Mouse (Mus musculus) limb, embryonic 11.5 days (tissue): ENCODE data around the gene Anks1. TPM values are rescaled to one million over a fixed set of nuclear protein-coding genes. Genes with fewer than 3 reads are reported as not detected.

Source experiments
- ATAC-seq: fragments of 200-750 bp; cut with Nextera tagmentation; 2 replicates; pipeline ENCODE4 v1.8.0; 2017; ENCODE audit warnings: low read depth; ENCODE audit not compliant: insufficient number of reproducible peaks, low FRiP score, low TSS enrichment
- DNase-seq: peaks from one replicate; pipeline ENCODE4 v3.0.0-alpha.2; 2015; ENCODE audit warnings: low spot score
- H3K27ac ChIP-seq: fragments of 300-500 bp; sonication (generic); replicated peaks from 2 replicates; pipeline ENCODE4 v1.5.1; 2014; ENCODE audit warnings: low read depth, mild to moderate bottlenecking, low read length
- H3K27me3 ChIP-seq: fragments of 300-500 bp; sonication (generic); 2 replicates; pipeline ENCODE4 v1.6.1; 2014; ENCODE audit warnings: mild to moderate bottlenecking, low read length, mixed read lengths; ENCODE audit not compliant: control insufficient read depth, insufficient read depth
- H3K36me3 ChIP-seq: fragments of 300-500 bp; sonication (generic); 2 replicates; pipeline ENCODE4 v1.6.1; 2014; ENCODE audit warnings: mild to moderate bottlenecking, low read length, moderate library complexity, mixed read lengths; ENCODE audit not compliant: control insufficient read depth, insufficient read depth
- H3K4me1 ChIP-seq: fragments of 300-500 bp; sonication (generic); 2 replicates; pipeline ENCODE4 v1.6.1; 2014; ENCODE audit warnings: low read length, mixed read lengths; ENCODE audit not compliant: control insufficient read depth, insufficient read depth
- H3K4me2 ChIP-seq: fragments of 300-500 bp; sonication (generic); 2 replicates; pipeline ENCODE4 v1.6.1; 2014; ENCODE audit warnings: low read depth, mild to moderate bottlenecking, moderate library complexity; ENCODE audit not compliant: severe bottlenecking
- H3K4me3 ChIP-seq: fragments of 300-500 bp; sonication (generic); 2 replicates; pipeline ENCODE4 v1.5.1; 2014; ENCODE audit warnings: low read depth, low read length
- H3K9ac ChIP-seq: fragments of 300-500 bp; sonication (generic); 2 replicates; pipeline ENCODE4 v1.6.1; 2014; ENCODE audit warnings: mild to moderate bottlenecking, low read length
- H3K9me3 ChIP-seq: fragments of 300-500 bp; sonication (generic); 2 replicates; pipeline ENCODE4 v1.6.1; 2016; ENCODE audit warnings: low read length; ENCODE audit not compliant: control insufficient read depth
- WGBS: fragments of 180-500 bp; shearing (Covaris S2); extraction: QIAGEN DNeasy Blood & Tissue Kit; methylation state at CpG from one replicate; pipeline ENCODE4 v1.1.7; 2014; 5-methylcytosine and 5-hydroxymethylcytosine counted together
- polyA plus RNA-seq: library from polyadenylated mRNA; unstranded; fragments of >200 nt; fragmentation: Nextera tagmentation; extraction: Ambion mirVana; gene quantifications from 2 replicates; pipeline ENCODE4 v1.2.1, GENCODE M21; 2014

The Anks1 gene
- polyA plus RNA-seq, 1 experiment from 2014 or later, result 12.1 TPM

DNA sequence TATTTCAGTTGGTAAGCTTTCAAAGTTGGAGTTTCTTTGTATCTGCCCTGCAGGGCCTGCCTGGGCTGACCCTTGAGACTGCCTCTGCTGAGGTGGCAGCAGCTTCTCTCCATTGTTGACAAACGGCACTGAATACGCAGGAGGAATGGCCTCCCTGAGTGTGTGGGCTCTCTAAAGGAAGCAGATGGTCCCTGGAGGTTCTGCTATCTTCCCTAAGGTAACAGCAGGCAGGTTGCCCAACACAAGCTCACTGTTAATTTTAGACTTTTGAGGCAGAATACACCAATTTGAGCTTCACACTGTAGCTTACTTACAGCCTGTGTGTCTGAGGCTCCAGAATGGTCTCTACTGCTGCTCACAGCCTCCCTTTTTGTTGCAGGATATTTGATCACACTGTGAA is 163.6 kb downstream of the Anks1 start:
- no peak for DNase-seq
- Histone ChIP-seq H3K27ac (no peak overlapping the region), H3K4me3 (no peak overlapping the region), H3K27me3 (no peaks in the 10 kb centered on the region), H3K4me2 (no peak overlapping the region), H3K4me1 (no peaks in the 10 kb centered on the region), H3K9me3 (no peaks in the 10 kb centered on the region), H3K9ac (no peak overlapping the region), H3K36me3 (no peaks in the 10 kb centered on the region)
- ATAC-seq, result no peak
- 78% methylated on average over 2 of the region's 2 CpGs for WGBS

DNA sequence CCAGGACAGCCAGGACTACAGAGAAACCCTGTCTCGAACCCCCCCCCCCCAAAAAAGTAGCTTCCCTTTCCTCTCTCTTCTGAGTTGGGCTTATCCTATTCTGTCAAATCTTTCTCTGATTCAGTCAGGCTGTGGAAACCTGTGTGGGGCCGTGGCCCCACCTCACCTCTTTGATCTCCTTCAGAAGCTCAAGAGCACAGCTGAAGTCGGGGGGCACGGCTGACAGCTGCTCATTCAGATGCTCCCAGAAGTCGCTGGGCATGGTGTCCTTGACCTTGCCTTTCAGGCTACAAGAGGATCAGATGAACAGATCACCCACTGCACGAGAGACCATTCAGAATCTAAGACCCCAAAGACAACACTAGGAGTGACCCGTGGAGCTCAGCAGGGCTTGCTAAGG is 165.4 kb downstream of the Anks1 start:
- Histone ChIP-seq H3K9ac (no peak overlapping the region), H3K4me2 (no peak overlapping the region), H3K27ac (no peak overlapping the region), H3K27me3 (no peaks in the 10 kb centered on the region), H3K36me3 (no peaks in the 10 kb centered on the region), H3K4me1 (no peaks in the 10 kb centered on the region), H3K4me3 (no peak overlapping the region), H3K9me3 (no peaks in the 10 kb centered on the region)
- 74% methylated on average over 7 of the region's 7 CpGs for WGBS
- DNase-seq, result no peak
- no peak for ATAC-seq

DNA sequence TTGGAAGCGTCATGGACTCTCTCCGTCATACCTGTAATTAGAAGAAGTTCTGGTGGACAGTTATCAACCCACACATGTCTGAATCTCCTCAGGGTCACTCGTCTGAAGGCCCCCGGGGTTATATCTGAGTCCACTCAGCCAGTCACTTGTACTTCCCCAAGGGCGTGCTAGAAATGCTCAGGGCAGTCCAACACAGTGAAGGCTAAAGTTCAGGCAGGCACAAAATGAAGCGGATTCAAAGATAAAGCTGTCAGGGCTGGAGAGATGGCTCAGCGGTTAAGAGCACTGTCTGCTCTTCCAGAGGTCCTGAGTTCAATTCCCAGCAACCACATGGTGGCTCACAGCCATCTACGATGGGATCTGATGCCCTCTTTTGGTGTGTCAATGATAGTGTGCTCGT is 168.9 kb downstream of the Anks1 start:
- WGBS, result 80% methylated on average over 9 of the region's 9 CpGs
- Histone ChIP-seq H3K4me3 (no peak overlapping the region), H3K4me1 (0 out of 2 replicates have a peak, but pooled peaks cover 2% of the 10 kb centered on the region), H3K27me3 (no peaks in the 10 kb centered on the region), H3K9me3 (no peaks in the 10 kb centered on the region), H3K9ac (no peak overlapping the region), H3K4me2 (no peak overlapping the region), H3K36me3 (no peaks in the 10 kb centered on the region), H3K27ac (no peak overlapping the region)
- no peak for DNase-seq
- no peak for ATAC-seq

DNA sequence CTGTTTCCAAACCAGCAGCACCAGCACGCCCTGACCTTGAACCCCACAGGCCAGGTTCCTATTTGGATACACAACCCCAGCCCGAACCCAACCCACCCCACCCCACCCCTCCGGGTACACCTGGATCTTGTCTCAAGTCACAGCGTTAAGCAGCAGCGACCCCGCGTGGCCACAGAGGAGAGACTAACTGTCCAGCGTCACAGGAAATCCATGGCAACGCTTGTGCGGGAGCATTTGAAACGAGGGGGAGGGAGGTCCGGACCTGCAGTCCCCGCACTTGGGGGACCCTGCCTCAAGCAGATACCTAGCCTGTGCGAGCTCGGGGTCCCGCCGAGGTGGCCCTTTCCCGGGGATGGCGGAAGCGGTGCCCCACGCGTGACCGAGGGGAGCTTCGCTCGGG is 170.5 kb downstream of the Anks1 start:
- Histone ChIP-seq H3K36me3 (no peaks in the 10 kb centered on the region), H3K4me2 (peak overlapping the region; percentile 100), H3K4me3 (peak overlapping the region; percentile 69), H3K9ac (peak overlapping the region; percentile 59), H3K27me3 (no peaks in the 10 kb centered on the region), H3K27ac (no peak overlapping the region), H3K4me1 (0 out of 2 replicates have a peak, but pooled peaks cover 2% of the 10 kb centered on the region), H3K9me3 (no peaks in the 10 kb centered on the region)
- WGBS, result 0% methylated on average over 25 of the region's 25 CpGs
- DNase-seq, result peak; percentile 96
- ATAC-seq, result peak; percentile 42; the same call in 1 of the 2 replicates

DNA sequence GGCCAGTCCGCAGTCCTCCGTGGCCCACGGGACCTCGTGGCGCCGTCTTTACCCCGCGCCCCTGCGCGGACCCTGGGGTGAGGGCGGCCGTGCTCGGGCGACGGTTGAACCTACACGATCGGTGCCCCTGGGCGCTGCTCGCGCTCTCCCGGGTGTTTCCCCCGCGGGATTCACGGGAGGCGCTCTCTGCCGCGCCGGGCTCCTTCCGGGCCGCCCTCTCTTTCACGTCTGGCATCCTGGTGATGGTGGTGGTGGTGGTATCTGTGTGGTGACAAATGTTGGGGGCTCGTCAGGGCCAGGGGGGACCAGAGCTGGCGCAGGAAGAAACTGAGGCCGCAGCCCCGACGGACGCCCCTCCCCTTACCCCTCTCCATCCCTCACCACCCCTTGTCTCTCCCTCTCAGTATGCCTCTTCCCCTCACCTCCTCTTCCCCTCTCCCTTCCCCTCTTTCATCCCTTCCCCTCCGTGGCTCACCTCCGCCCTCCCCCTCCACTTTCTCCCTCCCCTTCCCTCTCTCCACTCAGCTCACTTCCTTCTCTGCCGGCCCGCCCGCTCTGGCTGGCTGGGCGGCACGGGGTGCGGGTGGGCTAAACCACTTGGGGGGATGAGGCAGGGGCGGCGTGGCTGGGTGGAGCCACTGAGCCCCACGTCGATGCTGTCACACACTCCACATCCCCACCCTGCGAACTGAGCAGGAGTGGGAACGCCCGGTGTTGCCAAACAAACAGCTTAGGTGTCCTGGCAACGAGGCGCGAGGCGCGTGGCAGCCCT is 171.1 kb downstream of the Anks1 start, which contains the start of gene Tcp11:
TSS of gene Tcp11 (minus strand) at position 595 of the 772 bp plus-strand sequence.
- peak within 1 kb of the TSS; percentile 69 for H3K4me3 ChIP-seq
- under 1% methylated on average over 50 of the region's 57 CpGs for WGBS
- ATAC-seq, result peak; percentile 76
- H3K9me3 ChIP-seq, result no peaks in the 10 kb centered on the region
- H3K4me2 ChIP-seq, result peak within 1 kb of the TSS; percentile 100
- 0 out of 2 replicates have a peak within 1 kb of the TSS, but pooled peaks have one; percentile 4 for H3K27ac ChIP-seq
- 0 out of 2 replicates have a peak, but pooled peaks cover 2% of the 10 kb centered on the region for H3K4me1 ChIP-seq
- peak within 1 kb of the TSS; percentile 59 for H3K9ac ChIP-seq
- no peaks in the 10 kb centered on the region for H3K27me3 ChIP-seq
- H3K36me3 ChIP-seq, result no peaks in the 10 kb centered on the region
- DNase-seq, result peak; percentile 86

DNA sequence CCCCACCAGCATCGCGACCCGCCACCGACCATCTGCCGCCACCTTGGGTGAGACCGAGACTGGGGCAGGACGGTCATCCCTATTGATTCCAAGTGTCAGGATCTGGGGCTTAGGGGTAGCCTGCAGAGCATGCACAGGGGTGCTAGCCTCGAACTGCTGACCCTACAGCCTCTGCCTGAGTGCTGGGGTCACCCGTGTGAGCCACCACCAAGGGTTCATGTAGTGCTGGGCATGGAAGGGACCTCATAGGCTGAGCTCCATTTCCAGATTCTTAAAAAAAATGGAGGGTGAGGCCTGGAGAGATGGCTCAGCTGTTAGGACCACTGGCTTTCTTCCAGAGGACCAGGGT is 171.7 kb downstream of the Anks1 start:
- peak; percentile 42; the same call in 1 of the 2 replicates for ATAC-seq
- Histone ChIP-seq H3K4me3 (peak overlapping the region; percentile 69), H3K4me2 (peak overlapping the region; percentile 100), H3K27me3 (no peaks in the 10 kb centered on the region), H3K36me3 (no peaks in the 10 kb centered on the region), H3K9ac (0 out of 2 replicates have a peak overlapping the region, but pooled peaks have one; percentile 59), H3K9me3 (no peaks in the 10 kb centered on the region), H3K4me1 (peaks cover 4% of the 10 kb centered on the region), H3K27ac (no peak overlapping the region)
- WGBS, result 13% methylated on average over 9 of the region's 9 CpGs
- DNase-seq, result no peak

DNA sequence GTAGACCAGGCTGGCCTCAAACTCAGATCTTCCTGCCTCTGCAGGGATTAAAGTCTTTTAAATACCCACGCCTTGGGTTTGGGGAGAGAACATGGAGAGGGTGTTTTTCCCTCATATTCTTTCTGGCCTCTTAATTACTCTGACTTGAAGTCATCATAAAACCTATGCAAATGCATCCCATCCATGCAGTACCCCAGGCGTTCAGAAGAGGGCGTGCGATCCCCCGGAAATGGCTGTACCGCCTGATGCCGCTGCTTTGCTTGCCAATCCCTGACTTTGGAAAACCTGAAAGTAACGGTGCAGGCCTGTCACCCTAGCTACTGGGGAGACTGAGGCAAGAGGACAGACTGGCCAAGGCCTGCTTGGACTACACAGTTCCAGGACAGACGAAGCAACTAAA is 172.3 kb downstream of the Anks1 start:
- no peak for ATAC-seq
- H3K9me3 ChIP-seq, result no peaks in the 10 kb centered on the region
- H3K27ac ChIP-seq, result no peak overlapping the region
- H3K4me1 ChIP-seq, result peaks cover 6% of the 10 kb centered on the region
- H3K9ac ChIP-seq, result no peak overlapping the region
- peak; percentile 68 for DNase-seq
- H3K4me3 ChIP-seq, result no peak overlapping the region
- 63% methylated on average over 9 of the region's 9 CpGs for WGBS
- H3K27me3 ChIP-seq, result no peaks in the 10 kb centered on the region
- no peaks in the 10 kb centered on the region for H3K36me3 ChIP-seq
- no peak overlapping the region for H3K4me2 ChIP-seq

DNA sequence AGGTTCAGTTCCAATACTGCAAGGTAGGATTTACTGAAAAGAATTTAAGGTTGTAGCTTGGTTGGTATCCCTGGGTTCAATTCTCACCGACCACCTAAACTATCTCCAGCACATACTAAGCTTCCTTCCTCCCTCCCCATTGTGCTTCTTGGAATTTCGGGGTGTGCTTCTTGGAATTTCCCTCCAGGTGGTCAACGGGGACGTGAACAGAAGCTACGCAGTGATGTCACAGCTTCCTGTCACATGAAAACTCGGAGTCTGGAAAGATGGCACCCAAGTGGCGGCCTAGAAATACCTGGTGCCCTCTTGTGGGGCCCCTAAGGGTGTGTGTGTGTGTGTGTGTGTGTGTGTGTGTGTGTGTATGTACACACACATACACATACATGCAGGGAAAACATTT is 172.8 kb downstream of the Anks1 start:
- no peak overlapping the region for H3K4me3 ChIP-seq
- DNase-seq (no peak), ATAC-seq (no peak)
- H3K4me2 ChIP-seq, result no peak overlapping the region
- H3K36me3 ChIP-seq, result no peaks in the 10 kb centered on the region
- H3K27me3 ChIP-seq, result no peaks in the 10 kb centered on the region
- no peak overlapping the region for H3K9ac ChIP-seq
- H3K9me3 ChIP-seq, result no peaks in the 10 kb centered on the region
- peaks cover 8% of the 10 kb centered on the region for H3K4me1 ChIP-seq
- WGBS, result 87% methylated on average over 7 of the region's 7 CpGs
- H3K27ac ChIP-seq, result no peak overlapping the region
